Mouse (Mus musculus): ENCODE measurements around the gene Dusp3. TPM values are rescaled to one million over a fixed set of nuclear protein-coding genes. Genes with fewer than 3 reads are reported as not detected.

Gene Dusp3
- polyA plus RNA-seq, 1 experiment, result 13.3 TPM

DNA sequence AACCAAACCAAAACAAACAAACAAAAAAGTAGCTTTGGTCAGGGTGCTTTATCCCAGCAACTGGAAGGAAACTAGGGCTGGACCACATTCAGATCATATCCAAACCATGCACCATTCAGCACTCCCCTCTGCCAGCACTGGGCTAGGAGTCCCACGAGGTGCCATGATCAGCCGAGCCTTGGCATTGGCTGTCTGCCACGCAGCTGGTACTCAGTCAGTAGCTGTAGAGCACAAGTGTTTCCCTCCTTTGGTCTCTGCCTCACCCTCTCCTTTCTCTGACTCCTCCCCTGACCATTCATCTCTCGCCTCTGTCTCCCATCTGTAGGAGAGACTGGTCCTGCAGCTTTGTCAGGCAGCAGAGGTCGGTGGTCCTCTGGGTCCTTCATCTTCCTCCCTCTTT lies 29.3 kb downstream of the Dusp3 start:
- Histone ChIP-seq H3K27me3 (ENCODE audit: control insufficient read depth, insufficient read depth, low read length, poor library complexity, severe bottlenecking) (no peaks in the 10 kb centered on the region), H3K9ac (ENCODE audit: low read depth, poor library complexity, severe bottlenecking) (no peak overlapping the region), H3K36me3 (ENCODE audit: control insufficient read depth, insufficient read depth, low read length, poor library complexity, severe bottlenecking) (no peaks in the 10 kb centered on the region), H3K4me3 (ENCODE audit: low read depth, low read length) (no peak overlapping the region), H3K9me3 (replicated peaks; ENCODE audit: control insufficient read depth, insufficient read depth, low read length, poor library complexity, severe bottlenecking) (no peaks in the 10 kb centered on the region), H3K27ac (ENCODE audit: insufficient read depth, low read length) (no peak overlapping the region), H3K4me1 (ENCODE audit: control insufficient read depth, insufficient read depth, low read length) (no peaks in the 10 kb centered on the region)
- TF ChIP-seq POLR2A (IDR thresholded peaks at IDR 0.05; ENCODE audit: insufficient read depth, low read length) (no peak), CTCF (IDR thresholded peaks at IDR 0.05; ENCODE audit: low read depth, low read length) (no peak), EP300 (IDR thresholded peaks at IDR 0.05; ENCODE audit: insufficient read depth, low read depth, low read length) (no peak)

DNA sequence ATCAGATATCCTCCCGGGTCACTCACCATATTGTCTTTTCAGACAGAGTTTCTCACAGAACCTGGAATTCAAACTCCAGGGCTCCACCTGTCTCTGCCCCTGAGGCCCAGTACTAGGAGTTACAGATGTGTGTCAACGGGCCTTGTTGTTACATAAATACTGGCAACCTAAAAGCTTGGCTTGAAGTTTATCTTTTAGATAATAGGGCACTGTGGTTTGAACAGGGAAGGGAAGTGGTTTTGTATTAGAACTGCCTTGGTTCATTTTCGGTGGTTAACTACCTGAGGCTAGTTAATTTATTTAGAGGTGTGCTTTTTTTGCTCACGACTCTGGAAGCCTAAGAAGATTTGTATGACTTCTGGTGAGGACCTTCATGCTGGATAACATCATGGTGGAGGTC lies 33.4 kb downstream of the Dusp3 start:
- H3K4me3 ChIP-seq (ENCODE audit: low read depth, low read length), result no peak overlapping the region
- TF ChIP-seq EP300 (IDR thresholded peaks at IDR 0.05; ENCODE audit: insufficient read depth, low read depth, low read length), result no peak
- no peak for TF ChIP-seq POLR2A (IDR thresholded peaks at IDR 0.05; ENCODE audit: insufficient read depth, low read length)
- no peak for TF ChIP-seq CTCF (IDR thresholded peaks at IDR 0.05; ENCODE audit: low read depth, low read length)
- no peaks in the 10 kb centered on the region for H3K27me3 ChIP-seq (ENCODE audit: control insufficient read depth, insufficient read depth, low read length, poor library complexity, severe bottlenecking)
- no peaks in the 10 kb centered on the region for H3K36me3 ChIP-seq (ENCODE audit: control insufficient read depth, insufficient read depth, low read length, poor library complexity, severe bottlenecking)
- H3K27ac ChIP-seq (ENCODE audit: insufficient read depth, low read length), result no peak overlapping the region
- no peak overlapping the region for H3K9ac ChIP-seq (ENCODE audit: low read depth, poor library complexity, severe bottlenecking)
- no peaks in the 10 kb centered on the region for H3K4me1 ChIP-seq (ENCODE audit: control insufficient read depth, insufficient read depth, low read length)
- H3K9me3 ChIP-seq (replicated peaks; ENCODE audit: control insufficient read depth, insufficient read depth, low read length, poor library complexity, severe bottlenecking), result no peaks in the 10 kb centered on the region

- Histone ChIP-seq H3K27ac (ENCODE audit: insufficient read depth, low read length) (no peak overlapping the region), H3K4me3 (ENCODE audit: low read depth, low read length) (peak overlapping the region; percentile 37), H3K4me1 (ENCODE audit: control insufficient read depth, insufficient read depth, low read length) (no peaks in the 10 kb centered on the region), H3K27me3 (ENCODE audit: control insufficient read depth, insufficient read depth, low read length, poor library complexity, severe bottlenecking) (no peaks in the 10 kb centered on the region), H3K9ac (ENCODE audit: low read depth, poor library complexity, severe bottlenecking) (no peak overlapping the region), H3K36me3 (ENCODE audit: control insufficient read depth, insufficient read depth, low read length, poor library complexity, severe bottlenecking) (no peaks in the 10 kb centered on the region), H3K9me3 (replicated peaks; ENCODE audit: control insufficient read depth, insufficient read depth, low read length, poor library complexity, severe bottlenecking) (no peaks in the 10 kb centered on the region)
- no peak for TF ChIP-seq CTCF (IDR thresholded peaks at IDR 0.05; ENCODE audit: low read depth, low read length)
Measured at GRCm38 (mm10) chr11:101952541-101953341, 34.1 kb downstream of the Dusp3 start.

- Histone ChIP-seq H3K9ac (ENCODE audit: low read depth, poor library complexity, severe bottlenecking) (no peak overlapping the region), H3K27me3 (ENCODE audit: control insufficient read depth, insufficient read depth, low read length, poor library complexity, severe bottlenecking) (no peaks in the 10 kb centered on the region), H3K9me3 (replicated peaks; ENCODE audit: control insufficient read depth, insufficient read depth, low read length, poor library complexity, severe bottlenecking) (no peaks in the 10 kb centered on the region), H3K36me3 (ENCODE audit: control insufficient read depth, insufficient read depth, low read length, poor library complexity, severe bottlenecking) (no peaks in the 10 kb centered on the region), H3K4me1 (ENCODE audit: control insufficient read depth, insufficient read depth, low read length) (no peaks in the 10 kb centered on the region), H3K27ac (ENCODE audit: insufficient read depth, low read length) (no peak overlapping the region), H3K4me3 (ENCODE audit: low read depth, low read length) (no peak overlapping the region)
- TF ChIP-seq EP300 (IDR thresholded peaks at IDR 0.05; ENCODE audit: insufficient read depth, low read depth, low read length), result no peak
- no peak for TF ChIP-seq CTCF (IDR thresholded peaks at IDR 0.05; ENCODE audit: low read depth, low read length)
- TF ChIP-seq POLR2A (IDR thresholded peaks at IDR 0.05; ENCODE audit: insufficient read depth, low read length), result no peak
Measured at GRCm38 (mm10) chr11:101950021-101950420, 36.8 kb downstream of the Dusp3 start.

DNA sequence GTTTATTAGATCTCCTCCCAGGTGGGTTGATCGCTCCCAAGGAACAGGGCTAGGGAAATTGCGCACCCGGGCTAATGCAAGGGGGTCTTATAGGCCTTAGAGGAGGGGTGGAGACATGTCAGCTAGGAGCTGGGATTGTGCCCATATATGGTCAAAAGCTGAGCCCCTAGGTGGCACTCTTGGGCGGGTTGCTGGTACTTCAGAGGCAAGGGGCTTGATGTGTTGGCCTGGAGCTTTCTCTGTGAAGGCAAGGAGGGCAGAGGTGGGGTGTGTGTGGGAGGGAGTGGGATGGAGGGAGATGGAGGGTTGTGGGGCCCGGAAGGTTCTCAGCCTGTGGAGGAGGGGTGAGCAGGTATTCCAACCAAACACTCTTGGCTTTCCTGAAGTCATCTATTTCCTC lies 40.3 kb downstream of the Dusp3 start:
- H3K4me1 ChIP-seq (ENCODE audit: control insufficient read depth, insufficient read depth, low read length), result peaks cover 2% of the 10 kb centered on the region
- no peaks in the 10 kb centered on the region for H3K27me3 ChIP-seq (ENCODE audit: control insufficient read depth, insufficient read depth, low read length, poor library complexity, severe bottlenecking)
- H3K9ac ChIP-seq (ENCODE audit: low read depth, poor library complexity, severe bottlenecking), result no peak overlapping the region
- no peaks in the 10 kb centered on the region for H3K36me3 ChIP-seq (ENCODE audit: control insufficient read depth, insufficient read depth, low read length, poor library complexity, severe bottlenecking)
- no peaks in the 10 kb centered on the region for H3K9me3 ChIP-seq (replicated peaks; ENCODE audit: control insufficient read depth, insufficient read depth, low read length, poor library complexity, severe bottlenecking)
- peak; percentile 33 for TF ChIP-seq CTCF (IDR thresholded peaks at IDR 0.05; ENCODE audit: low read depth, low read length)
- no peak for TF ChIP-seq POLR2A (IDR thresholded peaks at IDR 0.05; ENCODE audit: insufficient read depth, low read length)
- no peak overlapping the region for H3K27ac ChIP-seq (ENCODE audit: insufficient read depth, low read length)
- no peak overlapping the region for H3K4me3 ChIP-seq (ENCODE audit: low read depth, low read length)

DNA sequence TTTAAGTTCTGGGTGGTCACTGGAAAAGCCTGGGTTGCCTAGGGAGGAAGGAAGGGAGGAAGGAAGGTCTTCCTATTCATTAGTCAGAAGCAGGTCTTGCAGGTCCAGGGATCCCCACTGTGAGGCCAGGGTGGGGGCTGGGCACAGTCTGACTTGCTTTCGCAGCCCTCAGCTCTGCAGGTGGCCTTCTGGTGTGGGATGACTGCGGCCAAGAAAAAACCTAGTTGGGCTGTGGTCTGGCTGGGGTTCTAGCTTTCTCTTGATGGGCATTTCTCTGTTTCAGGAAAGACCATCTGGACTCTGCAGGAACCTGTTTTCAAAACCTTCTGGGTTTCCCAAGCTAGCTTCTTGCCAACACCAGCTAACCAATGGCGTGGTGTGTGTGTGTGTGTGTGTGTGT lies 43.8 kb downstream of the Dusp3 start:
- peaks cover 2% of the 10 kb centered on the region for H3K4me1 ChIP-seq (ENCODE audit: control insufficient read depth, insufficient read depth, low read length)
- TF ChIP-seq EP300 (IDR thresholded peaks at IDR 0.05; ENCODE audit: insufficient read depth, low read depth, low read length), result peak; percentile 75
- TF ChIP-seq POLR2A (IDR thresholded peaks at IDR 0.05; ENCODE audit: insufficient read depth, low read length), result no peak
- TF ChIP-seq CTCF (IDR thresholded peaks at IDR 0.05; ENCODE audit: low read depth, low read length), result no peak
- H3K36me3 ChIP-seq (ENCODE audit: control insufficient read depth, insufficient read depth, low read length, poor library complexity, severe bottlenecking), result no peaks in the 10 kb centered on the region
- no peak overlapping the region for H3K4me3 ChIP-seq (ENCODE audit: low read depth, low read length)
- no peaks in the 10 kb centered on the region for H3K27me3 ChIP-seq (ENCODE audit: control insufficient read depth, insufficient read depth, low read length, poor library complexity, severe bottlenecking)
- H3K27ac ChIP-seq (ENCODE audit: insufficient read depth, low read length), result no peak overlapping the region
- H3K9ac ChIP-seq (ENCODE audit: low read depth, poor library complexity, severe bottlenecking), result no peak overlapping the region
- H3K9me3 ChIP-seq (replicated peaks; ENCODE audit: control insufficient read depth, insufficient read depth, low read length, poor library complexity, severe bottlenecking), result no peaks in the 10 kb centered on the region
